Mouse (Mus musculus) cerebellum, adult 2 months (tissue): ENCODE measurements around the gene Col13a1.

Experiments
- CTCF ChIP-seq: fragments of 200-500 bp; IDR thresholded peaks from 2 replicates; pipeline ENCODE4 v1.5.1; 2011; ENCODE audit warnings: low read depth, mild to moderate bottlenecking, control low read depth, low read length, moderate library complexity, borderline replicate concordance; ENCODE audit not compliant: insufficient read depth
- POLR2A ChIP-seq: fragments of 200-500 bp; IDR thresholded peaks from 2 replicates; pipeline ENCODE4 v1.6.1; 2011; ENCODE audit warnings: low read length, control low read depth, borderline replicate concordance; ENCODE audit not compliant: insufficient read depth

DNA sequence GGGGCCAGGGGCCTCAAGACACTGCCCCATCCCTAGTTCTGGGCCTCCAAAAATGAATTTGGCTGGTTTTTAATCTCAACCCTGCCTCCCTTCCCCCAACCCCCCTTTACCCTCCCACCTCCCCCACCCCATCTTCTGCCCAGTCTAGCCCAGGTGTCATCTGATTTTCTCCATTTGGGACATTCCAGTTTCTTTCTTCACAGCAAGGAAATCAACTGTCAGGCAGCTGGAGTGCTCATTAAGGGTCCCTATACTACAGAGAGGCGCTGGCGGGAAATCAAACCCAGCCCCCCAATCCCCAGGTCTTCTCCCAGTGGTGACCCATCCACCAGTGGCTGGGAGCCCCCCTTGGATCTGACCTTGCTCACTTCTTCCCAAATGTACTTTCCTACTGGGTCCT, 4.3 kb downstream of the Col13a1 start:
- TF ChIP-seq CTCF: no peak
- no peak for TF ChIP-seq POLR2A
